Mouse (Mus musculus): ENCODE measurements around the gene Dnah2. TPM values are rescaled to one million over a fixed set of nuclear protein-coding genes. Genes with fewer than 3 reads are reported as not detected.

Gene Dnah2
- total RNA-seq, 1 experiment, result 0.98 TPM

DNA sequence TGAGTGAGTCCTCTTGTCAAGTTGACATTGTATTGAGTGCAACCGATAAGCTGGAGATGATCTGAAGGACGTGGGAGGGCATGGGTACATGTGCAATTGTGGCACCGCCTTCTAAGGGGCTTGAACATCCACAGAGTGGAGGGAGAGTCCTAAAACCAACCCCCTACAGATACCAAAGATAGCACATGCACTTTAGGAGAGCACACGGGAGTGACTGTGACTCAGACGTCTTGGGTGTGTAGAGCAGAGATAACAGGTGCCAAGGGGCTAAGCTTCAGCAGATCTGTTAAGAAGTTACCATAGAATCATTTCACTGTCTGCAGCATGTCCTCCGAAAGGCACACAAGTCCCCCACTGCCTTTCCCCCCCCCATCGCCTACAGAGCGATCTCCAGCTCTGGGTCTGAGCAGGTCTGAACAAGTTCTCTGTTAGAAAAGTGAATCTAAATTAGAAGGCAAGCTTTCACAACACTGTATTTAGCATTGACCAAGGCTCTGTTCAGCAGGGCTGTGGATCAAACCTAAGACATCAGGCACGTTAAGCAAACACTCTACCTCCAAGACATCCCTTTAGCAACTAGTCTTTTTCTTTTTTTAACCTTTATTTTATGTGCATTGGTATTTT lies 27.3 kb downstream of the Dnah2 start:
- Histone ChIP-seq H3K4me1 (ENCODE audit: control insufficient read depth in 2 of 2, insufficient read depth in 2 of 2, low read length in 2 of 2, poor library complexity in 1 of 2) (no peaks in the 10 kb centered on the region), H3K9me3 (ENCODE audit: control insufficient read depth, insufficient read depth, low read depth, low read length) (no peaks in the 10 kb centered on the region), H3K36me3 (ENCODE audit: control insufficient read depth, insufficient read depth, low read length, poor library complexity, severe bottlenecking) (no peaks in the 10 kb centered on the region), H3K27ac (ENCODE audit: insufficient read depth, low read depth, low read length, poor library complexity, severe bottlenecking) (no peak overlapping the region), H3K9ac (ENCODE audit: insufficient read depth, low read depth, low read length, poor library complexity, severe bottlenecking) (no peak overlapping the region), H3K4me3 (ENCODE audit: insufficient read depth in 1 of 2, low read depth in 1 of 2, low read length in 2 of 2, poor library complexity in 1 of 2, severe bottlenecking in 1 of 2) (no peak overlapping the region)
- in situ Hi-C loops (cut with MboI; ENCODE audit: low sequenced_read_pairs in 2 of 2, unreplicated experiment in 2 of 2), result no loop called here
- TF ChIP-seq ZC3H11A (IDR thresholded peaks at IDR 0.05; ENCODE audit: borderline replicate concordance, low read depth, low read length) (no peak), CHD2 (IDR thresholded peaks at IDR 0.05; ENCODE audit: low read depth, low read length) (no peak), ZNF384 (IDR thresholded peaks at IDR 0.05; ENCODE audit: low read depth, low read length) (no peak), HCFC1 (IDR thresholded peaks at IDR 0.05; ENCODE audit: borderline replicate concordance, insufficient read depth, low read length) (no peak)
- no peak for DNase-seq (ENCODE audit: low read depth, low spot score)

DNA sequence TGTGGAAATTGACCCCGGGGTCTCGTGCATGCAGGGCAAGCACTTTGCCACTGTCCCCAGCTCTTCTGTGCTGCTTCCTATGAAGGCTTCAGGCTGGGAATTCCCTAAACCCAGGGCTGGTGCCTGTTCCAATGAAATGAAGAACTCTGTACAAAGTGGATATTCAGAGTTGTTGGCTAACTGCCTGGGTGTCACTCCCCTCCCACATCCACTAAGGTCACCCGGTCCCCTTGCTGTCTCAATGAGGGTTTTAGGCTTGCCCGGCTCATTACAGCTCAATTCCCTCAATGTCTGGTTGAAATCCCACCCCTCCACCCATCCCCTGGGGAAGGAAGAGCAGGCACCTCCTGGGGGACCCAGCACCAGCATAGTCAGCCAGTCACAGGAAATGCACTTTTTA lies 28.9 kb downstream of the Dnah2 start:
- no peaks in the 10 kb centered on the region for H3K9me3 ChIP-seq (ENCODE audit: control insufficient read depth, insufficient read depth, low read depth, low read length)
- H3K4me1 ChIP-seq (ENCODE audit: control insufficient read depth in 2 of 2, insufficient read depth in 2 of 2, low read length in 2 of 2, poor library complexity in 1 of 2), result no peaks in the 10 kb centered on the region
- H3K9ac ChIP-seq (ENCODE audit: insufficient read depth, low read depth, low read length, poor library complexity, severe bottlenecking), result no peak overlapping the region
- TF ChIP-seq ZNF384 (IDR thresholded peaks at IDR 0.05; ENCODE audit: low read depth, low read length) (no peak), CHD2 (IDR thresholded peaks at IDR 0.05; ENCODE audit: low read depth, low read length) (no peak)
- in situ Hi-C loops (cut with MboI; ENCODE audit: low sequenced_read_pairs in 2 of 2, unreplicated experiment in 2 of 2), result loop anchor here (5.0 to 10.0 kb wide), 2 partner anchors 255 to 263 kb away; no protein-coding TSS in a partner anchor
- H3K4me3 ChIP-seq (ENCODE audit: insufficient read depth in 1 of 2, low read depth in 1 of 2, low read length in 2 of 2, poor library complexity in 1 of 2, severe bottlenecking in 1 of 2), result no peak overlapping the region
- DNase-seq (ENCODE audit: low read depth, low spot score), result no peak
- H3K36me3 ChIP-seq (ENCODE audit: control insufficient read depth, insufficient read depth, low read length, poor library complexity, severe bottlenecking), result no peaks in the 10 kb centered on the region
- H3K27ac ChIP-seq (ENCODE audit: insufficient read depth, low read depth, low read length, poor library complexity, severe bottlenecking), result no peak overlapping the region

GRCm38 (mm10) chr11:69516661-69517060 lies 32.2 kb downstream of the Dnah2 start:
- TF ChIP-seq CHD2 (IDR thresholded peaks at IDR 0.05; ENCODE audit: low read depth, low read length) (no peak), MAFK (IDR thresholded peaks at IDR 0.05; ENCODE audit: insufficient read depth, low read depth, low read length) (no peak), ZNF384 (IDR thresholded peaks at IDR 0.05; ENCODE audit: low read depth, low read length) (no peak), ZC3H11A (IDR thresholded peaks at IDR 0.05; ENCODE audit: borderline replicate concordance, low read depth, low read length) (no peak), HCFC1 (IDR thresholded peaks at IDR 0.05; ENCODE audit: borderline replicate concordance, insufficient read depth, low read length) (no peak)
- DNase-seq (ENCODE audit: low read depth, low spot score), result no peak
- Histone ChIP-seq H3K27ac (ENCODE audit: insufficient read depth, low read depth, low read length, poor library complexity, severe bottlenecking) (no peak overlapping the region), H3K9me3 (ENCODE audit: control insufficient read depth, insufficient read depth, low read depth, low read length) (no peaks in the 10 kb centered on the region), H3K4me3 (ENCODE audit: insufficient read depth in 1 of 2, low read depth in 1 of 2, low read length in 2 of 2, poor library complexity in 1 of 2, severe bottlenecking in 1 of 2) (no peak overlapping the region), H3K4me1 (ENCODE audit: control insufficient read depth in 2 of 2, insufficient read depth in 2 of 2, low read length in 2 of 2, poor library complexity in 1 of 2) (no peaks in the 10 kb centered on the region), H3K36me3 (ENCODE audit: control insufficient read depth, insufficient read depth, low read length, poor library complexity, severe bottlenecking) (no peaks in the 10 kb centered on the region), H3K9ac (ENCODE audit: insufficient read depth, low read depth, low read length, poor library complexity, severe bottlenecking) (no peak overlapping the region)
- in situ Hi-C loops (cut with MboI; ENCODE audit: low sequenced_read_pairs in 2 of 2, unreplicated experiment in 2 of 2), result loop anchor here (5.0 to 10.0 kb wide), 2 partner anchors 252 to 259 kb away; no protein-coding TSS in a partner anchor

- DNase-seq (ENCODE audit: low read depth, low spot score), result no peak
- Histone ChIP-seq H3K9ac (ENCODE audit: insufficient read depth, low read depth, low read length, poor library complexity, severe bottlenecking) (no peak overlapping the region), H3K36me3 (ENCODE audit: control insufficient read depth, insufficient read depth, low read length, poor library complexity, severe bottlenecking) (no peaks in the 10 kb centered on the region), H3K4me3 (ENCODE audit: insufficient read depth in 1 of 2, low read depth in 1 of 2, low read length in 2 of 2, poor library complexity in 1 of 2, severe bottlenecking in 1 of 2) (no peak overlapping the region), H3K27ac (ENCODE audit: insufficient read depth, low read depth, low read length, poor library complexity, severe bottlenecking) (no peak overlapping the region), H3K4me1 (ENCODE audit: control insufficient read depth in 2 of 2, insufficient read depth in 2 of 2, low read length in 2 of 2, poor library complexity in 1 of 2) (no peaks in the 10 kb centered on the region), H3K9me3 (ENCODE audit: control insufficient read depth, insufficient read depth, low read depth, low read length) (no peaks in the 10 kb centered on the region)
- TF ChIP-seq ZNF384 (IDR thresholded peaks at IDR 0.05; ENCODE audit: low read depth, low read length), result no peak
- no peak for TF ChIP-seq HCFC1 (IDR thresholded peaks at IDR 0.05; ENCODE audit: borderline replicate concordance, insufficient read depth, low read length)
- no peak for TF ChIP-seq CHD2 (IDR thresholded peaks at IDR 0.05; ENCODE audit: low read depth, low read length)
- no peak for TF ChIP-seq ZC3H11A (IDR thresholded peaks at IDR 0.05; ENCODE audit: borderline replicate concordance, low read depth, low read length)
- TF ChIP-seq MAFK (IDR thresholded peaks at IDR 0.05; ENCODE audit: insufficient read depth, low read depth, low read length), result no peak
- in situ Hi-C loops (cut with MboI; ENCODE audit: low sequenced_read_pairs in 2 of 2, unreplicated experiment in 2 of 2), result loop anchor here (5.0 to 10.0 kb wide), 2 partner anchors 251 to 259 kb away; no protein-coding TSS in a partner anchor
Observed at GRCm38 (mm10) chr11:69516151-69516640, 32.7 kb downstream of the Dnah2 start.
